Mouse (Mus musculus) activated CD4-positive, CD25-positive, alpha-beta regulatory T cell, adult 4 months (primary cell): ENCODE measurements around the gene C2. TPM values are rescaled to one million over a fixed set of nuclear protein-coding genes. Genes with fewer than 3 reads are reported as not detected.
"Not testable (repeated sequence)": the region's sequence is repeated elsewhere in the genome, so short reads cannot be mapped to it uniquely, and the experiment has no call there.

Source experiments
- ATAC-seq: one replicate; pipeline ENCODE4 v1.8.0; 2017
- polyA plus RNA-seq, 2 experiments: library from polyadenylated mRNA; unstranded; fragments of 100-300 nt; shearing (Covaris generic); gene quantifications; one replicate each; pipeline ENCODE4 v1.2.1; 2017

C2 gene
- polyA plus RNA-seq, 2 experiments from 2014 or later: 0.73 TPM; not detected in 1

- not testable (repeated sequence) for ATAC-seq
Observed at GRCm38 (mm10) chr17:34830776-34831175, 67.3 kb downstream of the C2 start.

- no peak for ATAC-seq
Observed at GRCm38 (mm10) chr17:34814818-34815370, 83.2 kb downstream of the C2 start.

GRCm38 (mm10) chr17:34813747-34814146 lies 84.3 kb downstream of the C2 start:
- ATAC-seq: not testable (repeated sequence)

Other genes starting within 250 kb of the C2 start
- not detected for gene Tnxb, start 227.7 kb downstream of the C2 start, polyA plus RNA-seq
- gene C4b, start 154.4 kb downstream of the C2 start, polyA plus RNA-seq: not detected
- gene Cyp21a1, start 93.7 kb downstream of the C2 start, polyA plus RNA-seq: not detected
- gene Stk19, start 61.3 kb downstream of the C2 start, polyA plus RNA-seq: 10 to 100 TPM; 37.3 to 51.6 TPM
- gene Dxo, start 61.2 kb downstream of the C2 start, polyA plus RNA-seq: 10 to 100 TPM; 19.8 to 28.0 TPM
- gene Skiv2l, start 48.1 kb downstream of the C2 start, polyA plus RNA-seq: 10 to 100 TPM; 26.0 to 38.5 TPM
- gene Nelfe, start 47.9 kb downstream of the C2 start, polyA plus RNA-seq: 10 to 100 TPM; 45.4 to 53.4 TPM
- gene Cfb, start 35.7 kb downstream of the C2 start, polyA plus RNA-seq: under 1 TPM; 0.79 to 0.83 TPM
- gene Zbtb12, start 18.8 kb downstream of the C2 start, polyA plus RNA-seq: not detected
- not detected for gene Gm20547, start 16.2 kb downstream of the C2 start, polyA plus RNA-seq
- 10 to 100 TPM; 32.8 to 37.0 TPM for gene Ehmt2, start 204 bp upstream of the C2 start, polyA plus RNA-seq
- not detected for gene Slc44a4, start 16.2 kb upstream of the C2 start, polyA plus RNA-seq
- 10 to 100 TPM; 18.6 to 19.9 TPM for gene Neu1, start 33.0 kb upstream of the C2 start, polyA plus RNA-seq
- gene Hspa1b, start 61.0 kb upstream of the C2 start, polyA plus RNA-seq: 1 to 10 TPM in 1 of 2 experiments, not detected in 1; 7.0 TPM
- not detected for gene Gm20481, start 71.6 kb upstream of the C2 start, polyA plus RNA-seq
- gene Hspa1a, start 73.9 kb upstream of the C2 start, polyA plus RNA-seq: 1 to 10 TPM in 1 of 2 experiments, under 1 TPM in 1; 0.17 to 5.1 TPM
- gene Hspa1l, start 74.4 kb upstream of the C2 start, polyA plus RNA-seq: under 1 TPM in 1 of 2 experiments, not detected in 1; 0.46 TPM
- gene Lsm2, start 83.6 kb upstream of the C2 start, polyA plus RNA-seq: 10 to 100 TPM; 45.5 to 61.3 TPM
- 10 to 100 TPM; 28.5 to 29.1 TPM for gene Vars, start 102.7 kb upstream of the C2 start, polyA plus RNA-seq
- gene Vwa7, start 118.3 kb upstream of the C2 start, polyA plus RNA-seq: under 1 TPM; 0.11 to 0.12 TPM
- 1 to 10 TPM; 1.8 to 2.1 TPM for gene Sapcd1, start 129.8 kb upstream of the C2 start, polyA plus RNA-seq
- gene Msh5, start 148.5 kb upstream of the C2 start, polyA plus RNA-seq: 1 to 10 TPM; 1.3 to 1.6 TPM
- 100 to 1,000 TPM; 464 to 670 TPM for gene Clic1, start 151.7 kb upstream of the C2 start, polyA plus RNA-seq
- 1 to 10 TPM in 1 of 2 experiments, under 1 TPM in 1; 0.36 to 1.8 TPM for gene Ddah2, start 160.8 kb upstream of the C2 start, polyA plus RNA-seq
- not detected for gene Ly6g6c, start 167.1 kb upstream of the C2 start, polyA plus RNA-seq
- gene Mpig6b, start 167.9 kb upstream of the C2 start, polyA plus RNA-seq: not detected
- gene Ly6g6e, start 178.6 kb upstream of the C2 start, polyA plus RNA-seq: not detected
- not detected for gene Ly6g6d, start 179.8 kb upstream of the C2 start, polyA plus RNA-seq
- gene Ly6g6f, start 187.3 kb upstream of the C2 start, polyA plus RNA-seq: under 1 TPM in 1 of 2 experiments, not detected in 1; 0.29 TPM
- gene Abhd16a, start 191.0 kb upstream of the C2 start, polyA plus RNA-seq: 10 to 100 TPM; 18.7 to 20.6 TPM
- not detected for gene Ly6g5c, start 210.0 kb upstream of the C2 start, polyA plus RNA-seq
- 1 to 10 TPM; 1.9 to 2.4 TPM for gene Ly6g5b, start 217.2 kb upstream of the C2 start, polyA plus RNA-seq
- gene Gpank1, start 223.2 kb upstream of the C2 start, polyA plus RNA-seq: 10 to 100 TPM; 60.4 to 70.2 TPM
- gene Csnk2b, start 223.8 kb upstream of the C2 start, polyA plus RNA-seq: 100 to 1,000 TPM; 274 to 355 TPM
- gene D17H6S53E, start 228.1 kb upstream of the C2 start, polyA plus RNA-seq: 10 to 100 TPM; 22.6 to 26.3 TPM
- not detected for gene Apom, start 233.8 kb upstream of the C2 start, polyA plus RNA-seq
- 10 to 100 TPM; 26.2 to 34.1 TPM for gene Bag6, start 236.9 kb upstream of the C2 start, polyA plus RNA-seq